Mouse (Mus musculus): ENCODE data around the gene Epb41l1. TPM values are rescaled to one million over a fixed set of nuclear protein-coding genes. Genes with fewer than 3 reads are reported as not detected.

Gene Epb41l1
- polyA plus RNA-seq, 1 experiment from 2014 or later: 2.1 TPM

- Histone ChIP-seq H3K4me3 (ENCODE audit: low read depth, low read length) (no peak overlapping the region), H3K4me2 (no peak overlapping the region), H3K4me1 (ENCODE audit: insufficient read depth) (no peaks in the 10 kb centered on the region), H3K36me3 (ENCODE audit: insufficient read depth) (peaks cover 23% of the 10 kb centered on the region), H3K9me3 (ENCODE audit: low read depth, low read length) (no peaks in the 10 kb centered on the region), H3K9ac (no peak overlapping the region), H3K27ac (ENCODE audit: low read depth) (no peak overlapping the region; the same call in 1 of the 2 replicates), H3K27me3 (ENCODE audit: insufficient read depth, low read length) (no peaks in the 10 kb centered on the region)
- no peak for DNase-seq
- TF ChIP-seq CTCF (IDR thresholded peaks at IDR 0.05; ENCODE audit: low read depth): no peak
- peak; percentile 57; the same call in 1 of the 2 replicates for ATAC-seq (ENCODE audit: insufficient read depth)
- 88% methylated on average over 12 of the region's 12 CpGs for WGBS
These were observed 74.2 kb downstream of the Epb41l1 start for GRCm38 (mm10) chr2:156494875-156495274.

GRCm38 (mm10) chr2:156496816-156497566 is 76.3 kb downstream of the Epb41l1 start:
- no peak for DNase-seq
- H3K9me3 ChIP-seq (ENCODE audit: low read depth, low read length): no peaks in the 10 kb centered on the region
- TF ChIP-seq CTCF (IDR thresholded peaks at IDR 0.05; ENCODE audit: low read depth): no peak
- no peak overlapping the region for H3K27ac ChIP-seq (ENCODE audit: low read depth)
- no peak for ATAC-seq (ENCODE audit: insufficient read depth)
- no peak overlapping the region for H3K4me3 ChIP-seq (ENCODE audit: low read depth, low read length)
- H3K4me2 ChIP-seq: no peak overlapping the region
- WGBS: 71% methylated on average over 5 of the region's 5 CpGs
- no peaks in the 10 kb centered on the region for H3K27me3 ChIP-seq (ENCODE audit: insufficient read depth, low read length)
- no peaks in the 10 kb centered on the region for H3K4me1 ChIP-seq (ENCODE audit: insufficient read depth)
- peaks cover 26% of the 10 kb centered on the region for H3K36me3 ChIP-seq (ENCODE audit: insufficient read depth)
- no peak overlapping the region for H3K9ac ChIP-seq

- DNase-seq (peak; percentile 79), ATAC-seq (ENCODE audit: insufficient read depth) (peak; percentile 59; the same call in 1 of the 2 replicates)
- Histone ChIP-seq H3K4me1 (ENCODE audit: insufficient read depth) (no peaks in the 10 kb centered on the region), H3K9me3 (ENCODE audit: low read depth, low read length) (no peaks in the 10 kb centered on the region), H3K27ac (ENCODE audit: low read depth) (no peak overlapping the region), H3K36me3 (ENCODE audit: insufficient read depth) (peaks cover 26% of the 10 kb centered on the region), H3K4me2 (no peak overlapping the region), H3K4me3 (ENCODE audit: low read depth, low read length) (no peak overlapping the region), H3K27me3 (ENCODE audit: insufficient read depth, low read length) (no peaks in the 10 kb centered on the region), H3K9ac (no peak overlapping the region)
- 46% methylated on average over 5 of the region's 5 CpGs for WGBS
- peak; percentile 83 for TF ChIP-seq CTCF (IDR thresholded peaks at IDR 0.05; ENCODE audit: low read depth)
These were observed 77.2 kb downstream of the Epb41l1 start for GRCm38 (mm10) chr2:156497915-156498314.

GRCm38 (mm10) chr2:156501025-156501424 is 80.3 kb downstream of the Epb41l1 start:
- no peak overlapping the region for H3K9ac ChIP-seq
- H3K4me1 ChIP-seq (ENCODE audit: insufficient read depth): peaks cover 4% of the 10 kb centered on the region; the same call in 1 of the 2 replicates
- no peak overlapping the region for H3K27ac ChIP-seq (ENCODE audit: low read depth)
- WGBS: 81% methylated on average over 1 of the region's 1 CpGs
- ATAC-seq (ENCODE audit: insufficient read depth): no peak
- H3K36me3 ChIP-seq (ENCODE audit: insufficient read depth): peaks cover 15% of the 10 kb centered on the region; the same call in 1 of the 2 replicates
- no peak overlapping the region for H3K4me3 ChIP-seq (ENCODE audit: low read depth, low read length)
- no peak for DNase-seq
- no peak overlapping the region for H3K4me2 ChIP-seq
- H3K27me3 ChIP-seq (ENCODE audit: insufficient read depth, low read length): no peaks in the 10 kb centered on the region
- no peaks in the 10 kb centered on the region for H3K9me3 ChIP-seq (ENCODE audit: low read depth, low read length)
- no peak for TF ChIP-seq CTCF (IDR thresholded peaks at IDR 0.05; ENCODE audit: low read depth)

GRCm38 (mm10) chr2:156505533-156505932 is 84.8 kb downstream of the Epb41l1 start:
- H3K27me3 ChIP-seq (ENCODE audit: insufficient read depth, low read length): no peaks in the 10 kb centered on the region
- no peak for TF ChIP-seq CTCF (IDR thresholded peaks at IDR 0.05; ENCODE audit: low read depth)
- H3K4me2 ChIP-seq: no peak overlapping the region
- no peaks in the 10 kb centered on the region for H3K9me3 ChIP-seq (ENCODE audit: low read depth, low read length)
- H3K36me3 ChIP-seq (ENCODE audit: insufficient read depth): peaks cover 37% of the 10 kb centered on the region; the same call in 1 of the 2 replicates
- peak; percentile 87 for ATAC-seq (ENCODE audit: insufficient read depth)
- no peak overlapping the region for H3K4me3 ChIP-seq (ENCODE audit: low read depth, low read length)
- no peak overlapping the region for H3K9ac ChIP-seq
- H3K27ac ChIP-seq (ENCODE audit: low read depth): no peak overlapping the region
- DNase-seq: peak; percentile 89
- H3K4me1 ChIP-seq (ENCODE audit: insufficient read depth): peaks cover 4% of the 10 kb centered on the region; the same call in 1 of the 2 replicates
- WGBS: 60% methylated on average over 13 of the region's 13 CpGs

GRCm38 (mm10) chr2:156512028-156512427 is 91.3 kb downstream of the Epb41l1 start:
- 78% methylated on average over 7 of the region's 7 CpGs for WGBS
- no peak for ATAC-seq (ENCODE audit: insufficient read depth)
- no peak overlapping the region for H3K9ac ChIP-seq

GRCm38 (mm10) chr2:156512561-156512960 is 91.9 kb downstream of the Epb41l1 start:
- Histone ChIP-seq H3K9me3 (ENCODE audit: low read depth, low read length) (no peaks in the 10 kb centered on the region), H3K27me3 (ENCODE audit: insufficient read depth, low read length) (no peaks in the 10 kb centered on the region), H3K4me1 (ENCODE audit: insufficient read depth) (no peaks in the 10 kb centered on the region), H3K4me3 (ENCODE audit: low read depth, low read length) (no peak overlapping the region), H3K4me2 (no peak overlapping the region), H3K36me3 (ENCODE audit: insufficient read depth) (peaks cover 37% of the 10 kb centered on the region; the same call in 1 of the 2 replicates), H3K9ac (no peak overlapping the region), H3K27ac (ENCODE audit: low read depth) (no peak overlapping the region)
- no peak for TF ChIP-seq CTCF (IDR thresholded peaks at IDR 0.05; ENCODE audit: low read depth)
- 67% methylated on average over 5 of the region's 6 CpGs for WGBS
- ATAC-seq (ENCODE audit: insufficient read depth): no peak
- DNase-seq: no peak

More at GRCm38 (mm10) chr2:156512028-156512427, 91.3 kb downstream of the Epb41l1 start:
- Histone ChIP-seq H3K36me3 (ENCODE audit: insufficient read depth) (peaks cover 37% of the 10 kb centered on the region; the same call in 1 of the 2 replicates), H3K4me3 (ENCODE audit: low read depth, low read length) (no peak overlapping the region), H3K27ac (ENCODE audit: low read depth) (no peak overlapping the region), H3K9me3 (ENCODE audit: low read depth, low read length) (no peaks in the 10 kb centered on the region), H3K4me1 (ENCODE audit: insufficient read depth) (no peaks in the 10 kb centered on the region), H3K27me3 (ENCODE audit: insufficient read depth, low read length) (no peaks in the 10 kb centered on the region), H3K4me2 (no peak overlapping the region)
- no peak for TF ChIP-seq CTCF (IDR thresholded peaks at IDR 0.05; ENCODE audit: low read depth)
- no peak for DNase-seq

Measured in lung, embryonic 14.5 days (tissue).